Mouse (Mus musculus): Measurements from ENCODE around the gene Tnpo1.
"Not testable (repeated sequence)": the region's sequence is repeated elsewhere in the genome, so short reads cannot be mapped to it uniquely, and the experiment has no call there.

Gene Tnpo1

GRCm38 (mm10) chr13:98890137-98890870, 35.9 kb downstream of the Tnpo1 start:
- peak; percentile 74 for DNase-seq (ENCODE audit: low spot score)

DNA sequence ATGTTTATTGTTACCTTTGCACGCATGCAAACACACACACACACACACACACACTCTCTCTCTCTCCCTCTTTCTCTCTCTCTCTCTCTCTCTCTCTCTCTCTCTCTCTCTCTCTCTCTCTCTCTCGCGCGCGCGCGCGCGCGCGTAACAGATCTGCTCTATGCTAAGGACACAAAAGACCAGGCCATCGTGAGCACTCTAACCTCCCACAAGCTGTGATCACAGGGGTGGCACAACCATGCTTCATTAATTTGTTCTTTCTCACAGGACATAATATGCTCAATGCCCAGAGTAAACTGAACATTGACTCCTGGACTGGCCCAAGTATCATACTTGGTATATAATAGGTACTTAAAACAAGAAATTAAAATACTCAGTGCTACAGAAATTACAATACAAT, 37.0 kb downstream of the Tnpo1 start:
- no peak for DNase-seq (ENCODE audit: low spot score)

- no peak for DNase-seq (ENCODE audit: low spot score)
These were observed 42.4 kb downstream of the Tnpo1 start for GRCm38 (mm10) chr13:98883774-98884173.

DNA sequence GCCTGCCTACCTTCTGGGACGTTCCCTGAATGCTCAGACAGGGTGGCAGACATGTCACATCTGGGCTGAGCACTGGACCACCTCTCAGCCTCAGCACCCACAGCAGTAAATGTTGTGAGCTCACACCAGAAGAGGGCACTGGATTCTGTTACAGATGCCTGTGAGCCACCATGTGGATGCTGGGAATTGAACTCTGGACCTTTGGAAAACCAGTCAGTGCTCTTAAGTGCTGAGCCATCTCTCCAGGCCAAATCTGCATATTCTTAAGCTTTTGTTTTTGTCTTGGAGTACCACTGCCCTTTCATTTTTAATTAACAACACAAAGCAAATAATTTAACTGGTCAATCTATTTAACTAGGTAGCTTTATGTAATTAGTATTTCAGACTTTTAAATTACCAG, 44.2 kb downstream of the Tnpo1 start:
- DNase-seq (ENCODE audit: low spot score) = no peak

DNA sequence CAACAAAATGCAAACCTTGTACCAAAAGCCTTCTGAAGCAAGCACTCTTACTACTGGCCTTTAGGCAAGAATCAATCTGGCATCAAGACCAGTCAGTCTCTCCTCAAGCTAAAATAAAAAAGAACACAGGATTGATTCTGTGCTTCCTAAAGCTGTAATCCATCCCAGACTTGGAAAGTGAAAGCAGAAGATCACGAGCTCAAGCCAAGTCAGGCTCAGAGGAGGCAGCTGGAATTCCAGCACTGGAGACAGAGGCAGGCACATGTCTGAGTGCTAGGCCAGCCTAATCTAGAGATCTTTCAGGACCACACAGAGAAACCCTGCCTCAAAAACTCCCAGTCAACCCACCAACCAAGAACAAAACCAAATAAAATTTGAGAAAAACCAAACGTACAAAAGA, 45.8 kb downstream of the Tnpo1 start:
- DNase-seq (ENCODE audit: low spot score) = no peak

DNA sequence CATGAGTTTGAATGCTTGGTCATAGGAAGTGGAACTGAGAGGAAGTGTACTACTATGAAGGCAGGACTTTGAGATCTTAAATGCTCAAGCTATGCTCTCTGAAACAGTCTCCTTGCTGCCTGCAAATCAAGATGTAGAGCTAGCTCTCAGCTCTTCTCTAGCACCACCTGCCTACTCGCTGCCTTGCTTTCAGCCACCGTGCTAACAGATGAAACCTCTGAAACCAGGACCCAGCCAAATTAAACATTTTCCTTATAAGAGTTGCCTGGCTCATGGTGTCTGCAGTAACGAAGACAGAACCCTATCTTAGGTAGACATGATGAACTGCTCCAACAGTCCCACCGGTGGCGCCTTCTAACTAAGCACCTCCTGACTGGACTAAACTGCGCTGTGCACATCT, 46.8 kb downstream of the Tnpo1 start:
- DNase-seq (ENCODE audit: low spot score) = no peak

- DNase-seq (ENCODE audit: low spot score) = no peak
These were observed 49.0 kb downstream of the Tnpo1 start for GRCm38 (mm10) chr13:98877165-98877564.

DNA sequence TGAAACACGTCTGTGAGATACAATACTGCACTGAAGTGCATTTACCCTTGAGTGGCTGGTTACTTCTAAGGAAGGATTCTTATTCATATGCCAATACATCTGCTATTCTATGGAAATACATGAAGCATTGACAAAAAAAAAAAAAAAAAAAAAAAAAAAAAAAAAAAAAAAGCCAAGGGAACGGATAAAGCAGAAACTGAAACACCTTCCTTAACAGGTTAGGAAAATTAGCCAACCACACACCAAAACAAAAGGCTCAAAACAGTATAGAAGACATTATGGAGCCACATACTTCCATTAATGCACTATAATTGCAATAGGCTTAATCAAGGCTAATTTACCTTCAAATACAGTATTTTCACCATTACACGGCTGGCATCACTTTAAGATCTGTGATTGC, 51.5 kb downstream of the Tnpo1 start:
- no peak for DNase-seq (ENCODE audit: low spot score)

DNA sequence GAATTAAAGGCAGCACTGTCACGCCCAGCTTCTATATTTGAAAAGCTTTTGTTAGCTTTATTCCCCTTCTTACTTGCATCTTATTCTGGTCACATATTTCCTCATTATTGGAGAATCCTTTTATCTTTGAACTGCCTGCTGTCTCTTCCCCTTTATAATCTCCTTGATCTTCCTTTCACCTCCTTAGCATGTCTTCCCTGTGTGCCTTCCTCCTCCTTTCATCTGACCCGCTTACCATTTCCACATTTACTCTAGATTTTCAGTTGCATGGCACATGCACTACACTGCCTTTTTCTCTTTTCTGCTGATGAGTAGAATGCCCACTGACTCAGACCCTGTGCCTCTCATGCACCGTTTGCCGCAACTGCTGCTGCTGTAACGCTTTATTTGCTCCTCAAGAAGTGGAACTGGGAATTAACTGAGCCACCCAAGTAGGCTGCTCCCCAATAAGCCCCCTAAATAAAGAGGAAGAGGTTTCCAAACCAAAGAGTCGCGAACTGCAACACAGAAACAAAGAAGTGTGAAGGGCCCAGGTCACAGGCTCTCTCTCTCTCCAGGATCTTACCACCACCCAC, 53.8 kb downstream of the Tnpo1 start:
- DNase-seq (ENCODE audit: low spot score) = no peak

DNA sequence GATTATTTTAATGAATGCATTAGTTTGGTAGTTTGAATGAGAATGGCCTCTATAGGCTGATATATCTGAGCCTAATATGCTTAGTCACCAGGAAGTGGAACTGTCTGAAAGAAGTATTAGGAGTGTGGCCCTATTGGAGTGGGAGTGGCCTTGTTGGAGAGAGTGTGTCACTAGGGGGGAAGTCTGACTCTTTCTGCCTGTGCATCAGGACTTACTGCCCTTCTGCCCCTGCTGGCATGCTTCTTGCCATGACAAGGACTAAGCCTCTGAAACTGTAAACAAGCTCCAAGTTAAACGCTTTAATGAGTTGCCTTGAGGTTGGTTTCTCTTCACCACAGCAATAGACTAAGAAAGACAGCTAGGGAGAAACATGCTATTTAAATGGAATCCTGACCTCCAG, 54.9 kb downstream of the Tnpo1 start:
- DNase-seq (ENCODE audit: low spot score) = no peak

DNA sequence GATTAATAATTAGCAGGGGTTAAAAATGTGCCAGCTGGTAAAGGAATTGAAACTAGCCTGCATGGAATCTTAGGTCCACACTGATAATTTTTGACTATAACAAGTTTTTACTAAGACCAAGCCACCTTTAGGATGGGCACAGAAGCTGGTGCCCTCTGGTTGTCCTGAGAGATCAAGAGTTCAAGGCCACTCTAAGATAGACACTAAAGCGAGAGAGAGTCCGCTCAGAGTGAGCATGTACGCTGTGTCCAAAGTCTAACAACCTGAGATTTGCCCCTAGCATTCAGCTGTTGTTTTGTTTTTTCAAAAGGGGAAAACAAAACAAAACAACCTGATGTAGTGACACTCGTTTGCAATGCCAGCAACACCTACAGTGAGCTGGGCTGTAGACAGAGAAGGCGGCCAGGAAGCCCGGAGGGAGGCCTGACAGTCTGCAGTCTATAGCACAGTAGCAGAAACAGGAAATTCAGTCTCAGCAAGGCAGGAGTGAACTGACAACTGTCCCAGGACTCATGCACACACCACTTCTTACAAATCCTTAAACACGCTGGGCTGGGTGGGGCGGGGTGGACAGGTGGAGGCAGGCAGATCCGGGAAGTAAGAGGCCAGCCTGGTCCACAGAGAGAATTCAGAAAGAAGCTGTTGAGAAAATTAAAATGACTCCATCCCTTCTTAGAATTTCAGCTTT, 57.8 kb downstream of the Tnpo1 start:
- DNase-seq (ENCODE audit: low spot score) = no peak

GRCm38 (mm10) chr13:98867810-98868209, 58.4 kb downstream of the Tnpo1 start:
- peak; percentile 55 for DNase-seq (ENCODE audit: low spot score)

DNA sequence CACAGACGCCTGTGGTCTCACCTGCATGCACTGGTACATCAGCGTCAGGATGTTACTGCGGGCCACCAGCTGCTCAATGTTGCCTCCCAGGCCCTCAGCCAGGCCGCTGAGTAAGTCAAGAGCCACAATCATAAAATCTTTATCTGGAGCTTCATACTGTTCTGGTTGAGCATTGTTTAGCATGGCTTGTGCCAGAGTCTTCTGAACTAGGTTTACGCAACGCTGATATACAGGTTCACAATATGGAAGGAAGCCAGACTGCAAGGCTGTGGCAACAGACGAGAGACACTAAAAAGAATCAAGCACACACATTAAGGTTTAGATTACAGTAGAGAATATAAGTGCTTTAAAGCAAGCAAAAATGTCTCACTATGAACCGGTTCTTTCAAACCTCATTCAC, 70.9 kb downstream of the Tnpo1 start:
- DNase-seq (ENCODE audit: low spot score) = no peak

- DNase-seq (ENCODE audit: low spot score) = no peak
These were observed 80.4 kb downstream of the Tnpo1 start for GRCm38 (mm10) chr13:98845794-98846193.

DNA sequence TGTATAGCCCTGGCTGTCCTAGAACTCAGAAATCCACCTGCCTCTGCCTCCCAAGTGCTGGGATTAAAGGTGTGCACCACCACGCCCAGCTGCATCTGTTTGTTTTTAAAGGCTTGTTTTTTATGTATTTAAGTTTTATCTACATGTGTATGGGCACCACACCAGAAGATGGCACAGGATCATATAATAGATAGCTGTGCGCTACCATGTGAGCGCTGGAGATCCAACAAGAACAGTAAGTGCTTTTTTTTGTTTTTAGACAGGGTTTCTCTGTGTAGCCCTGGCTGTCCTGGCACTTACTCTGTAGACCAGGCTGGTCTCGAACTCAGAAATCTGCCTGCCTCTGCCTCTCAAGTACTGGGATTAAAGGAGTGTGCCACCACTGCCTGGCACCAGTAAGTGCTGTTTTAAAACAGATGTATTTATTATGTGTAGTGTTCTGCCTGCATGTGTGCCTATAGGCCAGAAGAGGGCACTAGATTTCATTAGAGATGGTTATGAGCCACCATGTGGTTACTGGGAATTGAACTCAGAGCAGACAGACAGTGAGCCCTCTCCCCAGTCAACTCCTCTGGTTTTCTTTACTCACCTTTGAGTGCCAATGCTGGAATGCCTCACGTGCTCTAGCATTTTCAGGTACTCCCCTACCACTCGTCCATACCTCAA, 89.6 kb downstream of the Tnpo1 start:
- no peak for DNase-seq (ENCODE audit: low spot score)

GRCm38 (mm10) chr13:98835740-98836139, 90.4 kb downstream of the Tnpo1 start:
- no peak for DNase-seq (ENCODE audit: low spot score)

DNA sequence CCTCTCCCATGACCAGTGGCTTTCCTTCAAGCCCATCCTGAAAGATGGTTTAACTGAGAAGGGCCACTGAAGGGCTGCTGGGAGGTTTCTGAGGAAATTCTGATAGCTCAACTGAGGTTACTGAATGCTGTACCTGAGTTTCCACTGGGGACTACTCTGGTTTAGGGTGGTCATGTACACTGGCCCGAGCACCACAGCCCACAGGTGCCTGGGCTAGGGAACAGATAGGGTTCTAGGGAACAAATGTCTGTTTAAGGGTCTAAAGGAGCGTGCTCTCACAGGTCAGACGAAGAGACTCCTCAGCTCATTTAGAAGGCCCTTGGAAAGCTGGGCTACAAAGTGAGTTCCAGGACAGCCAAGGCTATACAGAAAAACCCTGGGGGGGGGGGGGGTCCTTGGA, 91.5 kb downstream of the Tnpo1 start:
- DNase-seq (ENCODE audit: low spot score) = no peak

DNA sequence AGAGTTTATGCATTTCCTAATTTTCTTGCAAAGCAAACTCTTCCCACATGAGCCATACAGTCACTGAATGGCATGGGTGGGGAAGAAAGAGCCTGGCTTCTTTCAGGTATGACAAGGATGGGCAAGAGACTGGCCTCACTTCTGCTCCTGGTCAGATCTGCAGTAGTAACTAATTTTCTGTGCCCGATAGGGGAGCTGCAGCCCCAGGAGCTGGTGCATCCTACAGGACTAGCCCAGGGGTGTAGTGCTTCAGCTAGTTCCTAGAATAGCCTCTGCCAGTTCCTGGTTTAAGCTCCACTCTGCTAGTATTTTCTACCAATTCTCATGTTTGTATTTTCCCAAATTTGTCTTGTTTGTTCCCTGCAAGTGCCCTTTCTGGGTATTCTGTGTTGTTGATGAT, 92.0 kb downstream of the Tnpo1 start:
- DNase-seq (ENCODE audit: low spot score) = no peak

DNA sequence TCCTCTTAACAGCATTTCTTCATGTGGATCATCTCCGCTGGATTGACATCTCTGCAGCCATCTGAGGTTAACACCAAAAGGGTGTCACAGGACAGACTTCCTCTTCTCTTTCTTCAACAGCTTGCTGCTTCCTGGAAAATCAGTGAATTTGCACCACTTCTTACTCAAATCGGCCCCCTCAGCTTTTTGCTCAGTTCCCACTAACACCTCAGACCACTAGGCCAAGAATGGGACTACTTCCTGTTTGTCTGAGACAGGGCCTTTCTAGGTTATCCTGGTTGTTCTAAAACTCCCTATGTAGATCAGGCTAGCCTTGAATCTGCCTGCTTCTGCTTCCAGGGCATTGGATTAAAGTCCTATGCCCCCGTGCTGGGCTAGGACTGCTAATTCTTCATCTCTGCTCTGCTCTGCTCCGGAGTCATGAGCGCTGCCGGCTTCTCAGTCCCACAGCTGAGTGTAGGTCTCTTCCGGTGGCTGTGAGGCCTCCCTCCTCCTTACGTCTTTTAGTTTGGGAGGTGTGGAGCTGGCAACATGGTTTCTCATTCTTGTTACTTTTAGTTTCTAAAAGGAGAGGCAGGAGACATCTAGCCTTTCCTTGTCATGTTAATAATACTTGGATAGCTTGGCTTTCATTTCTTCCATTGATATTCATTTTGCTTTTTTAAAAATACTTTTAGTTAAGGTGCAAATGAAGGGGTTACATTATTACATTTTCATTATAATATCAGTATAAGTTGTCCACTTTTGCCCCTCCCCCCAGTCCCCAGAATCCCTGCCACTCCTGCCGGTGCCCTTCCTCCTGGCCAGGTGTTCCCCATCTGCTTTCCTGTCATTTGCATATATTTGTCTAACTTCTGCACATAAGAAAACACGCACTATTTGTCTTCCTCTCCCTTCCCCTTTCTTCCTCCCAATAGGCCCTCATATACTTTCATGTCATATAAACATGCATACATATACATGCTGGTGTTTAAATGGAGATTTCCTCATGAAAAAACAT, 93.4 kb downstream of the Tnpo1 start:
- DNase-seq (ENCODE audit: low spot score) = no peak

GRCm38 (mm10) chr13:98829026-98829425, 97.2 kb downstream of the Tnpo1 start:
- not testable (repeated sequence) for DNase-seq (ENCODE audit: low spot score)

- no peak for DNase-seq (ENCODE audit: low spot score)
These were observed 100.6 kb downstream of the Tnpo1 start for GRCm38 (mm10) chr13:98825574-98825973.

DNA sequence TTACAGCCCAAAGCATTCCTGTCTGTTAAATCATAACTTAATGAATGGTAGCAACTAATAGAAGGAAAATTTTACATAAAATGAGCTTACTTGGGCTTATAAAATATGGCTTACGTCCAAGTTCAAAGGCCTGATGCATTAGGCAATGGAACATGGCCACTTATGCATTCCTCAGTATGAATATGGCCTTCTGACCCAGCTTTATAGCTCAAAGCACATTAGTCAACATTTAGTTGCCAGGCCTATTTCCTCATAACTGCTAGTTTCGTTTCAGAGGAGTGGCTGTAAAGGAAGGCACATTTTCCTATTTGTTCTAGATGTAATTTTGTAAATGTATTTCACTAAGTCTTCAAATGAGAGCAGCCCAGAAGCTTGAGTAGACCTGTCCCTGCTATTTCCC, 107.1 kb downstream of the Tnpo1 start:
- no peak for DNase-seq (ENCODE audit: low spot score)

Data from testis, postnatal 10 days (tissue).